Mouse (Mus musculus): Measurements from ENCODE around the gene Il1b. TPM values are rescaled to one million over a fixed set of nuclear protein-coding genes. Genes with fewer than 3 reads are reported as not detected.

Gene Il1b
- polyA plus RNA-seq, 1 experiment, result 5.8 TPM

- Histone ChIP-seq H3K27ac (ENCODE audit: insufficient read depth, low read length) (no peak overlapping the region), H3K36me3 (ENCODE audit: control insufficient read depth, insufficient read depth, low read length) (no peaks in the 10 kb centered on the region), H3K27me3 (ENCODE audit: control insufficient read depth, insufficient read depth, low read length) (no peaks in the 10 kb centered on the region), H3K4me1 (ENCODE audit: control insufficient read depth, insufficient read depth, insufficient read length) (no peaks in the 10 kb centered on the region), H3K4me3 (ENCODE audit: extremely low read depth, insufficient read depth, insufficient read length) (no peak overlapping the region)
- DNase-seq (ENCODE audit: low read depth in 1 of 2, low spot score in 2 of 2), result no peak
- 80% methylated on average over 1 of the region's 1 CpGs for WGBS
- TF ChIP-seq POLR2A (IDR thresholded peaks at IDR 0.05; ENCODE audit: low read depth, low read length) (no peak), CTCF (IDR thresholded peaks at IDR 0.05; ENCODE audit: extremely low read depth, insufficient read depth, insufficient read length, insufficient replicate concordance) (no peak)
These were observed 48.8 kb downstream of the Il1b start for GRCm38 (mm10) chr2:129322117-129322635.

DNA sequence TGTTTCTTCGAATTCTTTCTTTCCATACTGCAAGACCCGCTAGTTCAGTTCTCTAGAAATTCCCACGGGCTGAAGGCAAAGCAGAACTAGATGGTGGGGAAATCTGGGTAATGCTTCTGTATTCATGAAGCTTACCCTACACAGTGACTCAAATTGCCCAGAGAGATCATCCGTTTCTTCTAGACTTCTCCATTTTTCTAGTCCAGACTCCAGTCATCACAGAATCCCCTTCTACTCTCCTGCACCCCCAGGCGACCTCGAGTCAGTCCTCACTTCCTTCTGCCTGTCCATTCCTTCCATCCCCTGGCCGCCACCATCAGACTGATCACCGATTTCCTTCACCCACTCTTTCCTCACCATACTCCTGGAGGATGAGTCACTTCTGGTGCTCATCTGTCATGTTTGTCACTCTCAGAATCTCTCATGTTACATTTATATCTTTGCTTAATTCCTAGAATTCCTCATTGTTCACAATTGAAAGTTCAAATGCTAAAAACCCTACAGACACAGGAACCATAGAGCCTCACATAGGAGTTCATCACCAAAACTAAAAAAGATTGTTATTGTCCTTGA is 50.8 kb downstream of the Il1b start:
- Histone ChIP-seq H3K27ac (ENCODE audit: insufficient read depth, low read length) (no peak overlapping the region), H3K36me3 (ENCODE audit: control insufficient read depth, insufficient read depth, low read length) (no peaks in the 10 kb centered on the region), H3K4me3 (ENCODE audit: extremely low read depth, insufficient read depth, insufficient read length) (no peak overlapping the region), H3K27me3 (ENCODE audit: control insufficient read depth, insufficient read depth, low read length) (no peaks in the 10 kb centered on the region), H3K4me1 (ENCODE audit: control insufficient read depth, insufficient read depth, insufficient read length) (no peaks in the 10 kb centered on the region)
- 44% methylated on average over 8 of the region's 8 CpGs for WGBS
- no peak for DNase-seq (ENCODE audit: low read depth in 1 of 2, low spot score in 2 of 2)
- TF ChIP-seq CTCF (IDR thresholded peaks at IDR 0.05; ENCODE audit: extremely low read depth, insufficient read depth, insufficient read length, insufficient replicate concordance), result no peak
- no peak for TF ChIP-seq POLR2A (IDR thresholded peaks at IDR 0.05; ENCODE audit: low read depth, low read length)

DNA sequence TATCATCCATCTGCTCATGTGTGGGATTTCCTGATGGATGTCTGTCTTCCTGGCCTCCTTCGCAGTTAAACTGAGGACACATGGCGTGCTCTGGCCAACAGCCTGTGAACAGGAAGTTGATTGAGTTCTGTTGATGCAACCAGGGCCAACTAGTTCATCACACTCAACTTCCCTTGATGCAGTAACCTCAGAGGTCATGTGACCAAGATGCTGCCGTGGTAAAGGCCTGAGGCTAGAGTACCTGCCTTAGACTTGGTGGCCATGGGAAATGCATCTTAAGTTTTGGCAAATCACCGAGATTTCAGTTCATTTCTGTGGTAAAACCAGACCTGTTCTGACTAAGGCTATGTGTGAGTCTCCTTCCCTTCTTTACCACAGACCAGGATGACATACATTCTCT is 55.1 kb downstream of the Il1b start:
- no peak overlapping the region for H3K27ac ChIP-seq (ENCODE audit: insufficient read depth, low read length)
- H3K4me3 ChIP-seq (ENCODE audit: extremely low read depth, insufficient read depth, insufficient read length), result no peak overlapping the region
- WGBS, result 44% methylated on average over 4 of the region's 4 CpGs
- no peaks in the 10 kb centered on the region for H3K4me1 ChIP-seq (ENCODE audit: control insufficient read depth, insufficient read depth, insufficient read length)
- TF ChIP-seq POLR2A (IDR thresholded peaks at IDR 0.05; ENCODE audit: low read depth, low read length), result no peak
- no peak for TF ChIP-seq CTCF (IDR thresholded peaks at IDR 0.05; ENCODE audit: extremely low read depth, insufficient read depth, insufficient read length, insufficient replicate concordance)
- H3K36me3 ChIP-seq (ENCODE audit: control insufficient read depth, insufficient read depth, low read length), result no peaks in the 10 kb centered on the region
- peak in 1 of 2 experiments; percentile 29 for DNase-seq (ENCODE audit: low read depth in 1 of 2, low spot score in 2 of 2)
- H3K27me3 ChIP-seq (ENCODE audit: control insufficient read depth, insufficient read depth, low read length), result no peaks in the 10 kb centered on the region

DNA sequence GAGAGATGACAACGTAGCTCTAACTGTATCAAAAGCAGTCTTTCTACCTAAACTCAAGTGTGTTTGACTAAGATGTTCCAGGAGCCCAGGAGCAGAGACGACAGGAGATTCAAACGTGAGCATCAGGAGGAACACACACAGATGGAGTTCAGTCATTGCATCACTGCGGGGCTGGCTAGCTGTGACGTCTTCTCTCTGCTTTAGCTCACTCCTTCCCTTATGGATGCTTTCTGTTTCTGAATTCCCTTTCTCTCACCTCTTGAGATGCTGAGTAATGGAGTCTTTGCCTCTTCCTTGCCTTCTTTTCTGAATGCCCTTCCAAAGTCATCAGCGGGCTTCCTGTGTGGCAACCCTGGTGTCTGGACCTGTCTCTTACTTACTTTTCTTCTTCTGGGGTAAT is 56.1 kb downstream of the Il1b start:
- no peak for TF ChIP-seq CTCF (IDR thresholded peaks at IDR 0.05; ENCODE audit: extremely low read depth, insufficient read depth, insufficient read length, insufficient replicate concordance)
- no peak for TF ChIP-seq POLR2A (IDR thresholded peaks at IDR 0.05; ENCODE audit: low read depth, low read length)
- H3K4me3 ChIP-seq (ENCODE audit: extremely low read depth, insufficient read depth, insufficient read length), result no peak overlapping the region
- WGBS, result 80% methylated on average over 6 of the region's 6 CpGs
- no peak overlapping the region for H3K27ac ChIP-seq (ENCODE audit: insufficient read depth, low read length)
- no peaks in the 10 kb centered on the region for H3K27me3 ChIP-seq (ENCODE audit: control insufficient read depth, insufficient read depth, low read length)
- DNase-seq (ENCODE audit: low read depth in 1 of 2, low spot score in 2 of 2), result no peak
- no peaks in the 10 kb centered on the region for H3K36me3 ChIP-seq (ENCODE audit: control insufficient read depth, insufficient read depth, low read length)
- no peaks in the 10 kb centered on the region for H3K4me1 ChIP-seq (ENCODE audit: control insufficient read depth, insufficient read depth, insufficient read length)

Other genes with a start within 250 kb of the Il1b start
- gene Chchd5, start 241.4 kb downstream of the Il1b start, polyA plus RNA-seq (2012; rRNA removed), result 17.8 and 20.4 TPM in 2 replicates
- 29.9 and 34.8 TPM in 2 replicates for gene Slc20a1, start 172.4 kb downstream of the Il1b start, polyA plus RNA-seq (2012; rRNA removed)
- gene Ckap2l, start 73.9 kb downstream of the Il1b start, polyA plus RNA-seq (2012; rRNA removed), result 0.77 and 0.84 TPM in 2 replicates
- 0.99 and 1.3 TPM in 2 replicates for gene Il1a, start 61.2 kb downstream of the Il1b start, polyA plus RNA-seq (2012; rRNA removed)
- 0.07 TPM in 1 of 2 replicates, not detected in the other for gene F830045P16Rik, start 165.5 kb upstream of the Il1b start, polyA plus RNA-seq (2012; rRNA removed)
- 143 and 145 TPM in 2 replicates for gene Sirpa, start 221.7 kb upstream of the Il1b start, polyA plus RNA-seq (2012; rRNA removed)